Mouse (Mus musculus) bone marrow macrophage, adult 2 months (primary cell): ENCODE measurements around the gene Pnp2.

Experiments
- CTCF ChIP-seq: IDR thresholded peaks from 2 replicates; pipeline ENCODE4 v1.5.1; 2012; ENCODE audit warnings: low read depth, mild to moderate bottlenecking, low read length, moderate library complexity
- POLR2A ChIP-seq: IDR thresholded peaks from 2 replicates; pipeline ENCODE4 v1.6.1; 2012; ENCODE audit warnings: mild to moderate bottlenecking, low read depth, low read length, borderline replicate concordance

DNA sequence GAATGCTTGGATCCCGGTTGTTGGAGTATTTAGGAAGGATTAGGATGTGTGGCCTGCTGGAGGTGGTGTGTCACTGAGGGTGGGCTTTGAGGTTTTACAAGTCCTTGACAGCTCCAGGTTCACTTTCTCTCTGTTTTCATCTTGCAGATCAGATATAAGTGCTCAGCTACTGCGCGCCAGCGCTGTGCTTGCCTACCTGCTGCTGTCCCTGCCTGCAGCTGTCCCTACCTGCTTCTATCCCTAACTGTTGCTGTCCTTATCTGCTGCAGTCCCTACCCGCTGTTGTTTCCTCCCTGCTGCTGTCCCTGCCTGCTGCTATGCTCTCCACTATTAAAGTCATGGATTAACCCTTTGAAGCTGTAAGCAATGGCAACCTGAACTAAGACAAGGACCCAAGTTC lies 19.2 kb downstream of the Pnp2 start:
- TF ChIP-seq CTCF: no peak
- no peak for TF ChIP-seq POLR2A
